Mouse (Mus musculus) cerebellum, postnatal 14 days (tissue): ENCODE results near the gene Cbx6.

Experiments
- DNase-seq, 2 experiments: peaks; one replicate each; pipeline ENCODE4 v3.0.0; 2021; ENCODE audit warnings: mixed read lengths in 2 of 2

The Cbx6 gene

DNA sequence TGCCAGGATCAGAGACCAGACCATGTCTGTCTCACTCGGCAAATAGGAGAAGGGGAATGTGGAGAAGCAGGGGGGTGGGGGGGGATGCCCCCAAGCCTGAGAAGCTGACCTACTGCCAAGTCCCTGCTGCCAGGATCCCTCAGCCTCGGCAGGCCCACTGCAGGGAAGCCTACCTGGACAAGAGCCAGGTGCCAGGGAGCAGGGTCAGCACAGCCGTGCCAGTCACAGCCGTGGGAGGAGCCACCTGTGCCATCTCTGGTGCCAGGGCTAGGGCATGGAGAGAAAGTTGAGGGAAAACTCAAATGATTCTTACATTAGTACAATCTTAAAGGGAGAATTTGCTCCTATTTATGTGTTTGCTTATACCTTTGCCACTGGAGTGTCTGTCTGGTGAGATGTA lies 32.2 kb downstream of the Cbx6 start:
- DNase-seq, result peak; percentile 75 to 85

DNA sequence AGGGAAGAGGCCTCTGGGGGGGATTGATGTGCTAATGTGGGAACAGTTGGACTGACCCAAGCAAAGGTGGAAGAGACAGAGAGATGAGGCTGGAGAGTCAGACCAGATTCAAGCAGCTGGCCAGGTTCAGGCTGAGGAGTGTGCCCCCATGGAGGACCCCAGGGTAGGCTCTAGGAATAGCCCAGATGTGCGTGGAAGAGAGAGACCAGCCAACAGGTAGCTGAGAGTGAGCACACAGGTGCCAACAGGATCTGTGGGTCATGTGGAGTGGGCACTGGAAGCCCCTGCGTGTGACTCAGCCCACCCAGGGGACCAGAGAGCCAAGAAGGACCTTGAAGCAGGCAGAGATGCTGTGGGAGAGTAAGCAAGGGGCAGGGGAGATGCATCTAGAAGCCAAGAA lies 32.8 kb downstream of the Cbx6 start:
- DNase-seq, result no peak

DNA sequence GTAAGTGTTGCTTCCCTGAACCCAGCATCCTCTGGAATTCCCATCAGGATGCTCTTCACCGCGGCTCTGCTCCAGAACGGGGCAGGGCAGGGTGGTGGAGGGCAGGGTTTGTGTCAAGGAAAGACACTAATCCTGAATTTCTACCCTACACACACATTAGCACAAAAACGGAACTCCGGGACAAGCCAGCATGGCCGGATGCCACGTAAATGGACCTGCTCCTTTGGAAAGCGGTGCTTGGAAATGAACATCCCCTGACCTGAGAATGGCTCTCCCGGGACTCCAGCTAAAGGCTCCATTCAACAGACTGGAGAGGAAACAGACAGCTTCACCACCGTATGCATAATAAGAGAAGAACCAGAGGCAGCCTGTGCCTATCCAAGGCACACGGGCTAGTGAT lies 33.8 kb downstream of the Cbx6 start:
- no peak for DNase-seq

DNA sequence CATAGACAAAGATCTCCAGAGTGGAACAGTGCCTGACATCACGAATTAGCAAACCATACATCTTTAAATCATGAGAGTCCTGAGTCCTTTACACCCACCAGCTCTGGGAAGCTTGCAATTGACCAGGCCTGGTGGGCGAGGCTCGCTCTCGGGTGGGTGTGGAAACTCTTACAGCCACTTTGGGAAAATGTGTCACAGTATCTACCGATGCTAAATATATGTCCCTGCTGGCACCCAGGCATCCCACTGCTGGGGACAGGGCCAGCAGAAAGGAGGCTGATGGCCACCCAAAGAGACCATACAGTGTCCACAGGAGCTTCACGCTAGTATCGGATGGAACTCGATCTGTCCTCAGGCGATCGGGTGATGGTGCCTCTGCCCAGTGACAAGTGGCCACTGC lies 35.9 kb downstream of the Cbx6 start:
- DNase-seq, result no peak

DNA sequence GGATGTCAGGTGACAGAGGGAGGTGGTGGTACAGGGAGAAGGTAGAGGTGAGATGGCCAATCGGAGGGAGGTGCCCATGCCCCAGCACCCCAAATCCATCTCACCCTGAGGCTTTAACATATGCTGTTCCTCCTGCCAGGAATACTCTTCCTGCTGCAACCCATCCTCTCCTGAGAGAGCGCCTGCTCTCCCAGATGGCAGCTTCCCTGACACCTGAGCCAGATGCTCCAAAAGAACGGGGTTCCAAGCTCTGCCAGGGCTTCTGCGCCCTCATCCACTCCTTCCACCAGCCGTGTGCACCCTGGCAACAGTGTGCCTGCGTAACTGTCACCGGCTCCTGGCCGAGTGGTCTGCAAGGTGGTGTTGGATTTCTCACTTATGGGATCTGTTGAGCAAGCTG lies 36.8 kb downstream of the Cbx6 start:
- no peak for DNase-seq

DNA sequence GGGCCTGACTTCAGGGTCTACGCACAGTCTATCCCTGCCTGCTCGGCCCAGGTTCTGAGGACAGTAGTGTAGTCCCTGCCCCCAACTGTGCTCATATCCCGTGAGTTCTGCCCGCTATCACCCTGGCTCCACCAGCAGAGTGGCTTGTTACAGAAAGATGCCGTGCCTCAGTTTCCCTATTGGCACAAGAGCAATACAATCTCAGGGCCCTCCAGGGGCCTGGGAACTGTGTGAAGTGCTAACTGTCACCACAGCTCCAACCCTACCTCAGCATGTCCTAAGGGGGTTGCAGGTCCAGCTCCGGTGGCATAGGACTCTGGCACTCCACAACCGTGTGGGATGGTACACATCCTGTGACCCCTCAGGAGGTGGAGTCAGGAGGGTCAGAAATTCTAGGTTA lies 37.4 kb downstream of the Cbx6 start:
- DNase-seq, result no peak

DNA sequence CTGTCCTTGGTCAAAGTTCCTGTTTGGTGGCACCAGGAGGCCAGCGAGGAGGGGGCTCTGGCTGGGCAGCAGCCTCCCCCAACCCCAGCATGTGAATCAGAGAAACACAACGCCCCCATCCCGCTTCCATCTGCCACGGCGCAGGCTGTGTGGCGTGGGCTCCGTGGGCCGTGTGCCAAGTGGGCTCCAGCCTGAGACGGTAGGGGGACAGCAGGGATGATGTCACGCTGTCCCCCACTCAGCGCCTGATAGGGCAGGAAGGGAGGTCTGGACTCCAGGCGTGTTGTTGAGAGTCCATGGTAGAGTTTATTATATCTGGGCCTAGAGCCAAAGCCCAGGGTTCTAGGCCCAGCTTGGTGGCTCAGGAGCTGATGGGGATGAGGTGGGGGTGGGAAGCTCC lies 38.2 kb downstream of the Cbx6 start:
- peak; percentile 62 to 71 for DNase-seq

DNA sequence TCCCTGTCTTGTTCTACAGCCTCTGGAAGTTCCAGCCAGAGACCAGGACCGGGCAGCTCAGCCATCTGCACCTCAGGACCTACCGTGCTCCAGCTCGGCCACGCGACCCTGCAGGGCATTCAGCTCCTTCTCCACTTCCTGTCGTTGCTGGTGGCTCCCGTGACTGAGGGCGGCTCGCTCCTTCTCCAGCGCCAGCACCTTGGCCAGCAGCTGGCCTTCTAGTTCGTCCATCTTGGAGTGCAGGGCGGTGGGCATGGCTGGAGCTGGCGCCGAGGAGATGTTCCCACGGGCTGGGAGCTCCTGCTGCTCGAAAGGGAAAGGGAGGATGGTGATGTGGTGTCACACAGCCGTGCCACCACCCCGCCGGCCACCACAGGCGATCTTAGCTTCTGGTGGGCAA lies 40.3 kb downstream of the Cbx6 start:
- DNase-seq, result no peak

DNA sequence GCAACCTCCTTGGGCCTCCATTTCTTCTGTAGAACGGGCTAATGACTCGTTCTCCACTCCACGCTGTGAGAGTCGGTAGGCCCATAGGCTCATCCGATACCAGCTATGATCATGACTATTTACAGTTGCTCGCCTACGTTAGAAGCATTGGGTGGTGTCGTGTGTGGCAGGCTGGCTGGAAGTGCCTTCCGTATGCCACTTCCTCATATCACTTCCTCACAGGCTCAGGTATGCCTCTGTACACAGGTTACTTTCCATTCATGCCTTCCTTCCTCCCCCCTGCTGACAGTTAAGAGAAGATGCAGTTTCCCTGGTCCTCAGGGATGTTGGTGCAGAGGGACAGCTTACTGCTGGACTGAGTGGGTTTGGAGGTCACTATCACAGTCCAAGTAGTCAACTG lies 41.4 kb downstream of the Cbx6 start:
- DNase-seq, result peak in 1 of 2 experiments; percentile 6

DNA sequence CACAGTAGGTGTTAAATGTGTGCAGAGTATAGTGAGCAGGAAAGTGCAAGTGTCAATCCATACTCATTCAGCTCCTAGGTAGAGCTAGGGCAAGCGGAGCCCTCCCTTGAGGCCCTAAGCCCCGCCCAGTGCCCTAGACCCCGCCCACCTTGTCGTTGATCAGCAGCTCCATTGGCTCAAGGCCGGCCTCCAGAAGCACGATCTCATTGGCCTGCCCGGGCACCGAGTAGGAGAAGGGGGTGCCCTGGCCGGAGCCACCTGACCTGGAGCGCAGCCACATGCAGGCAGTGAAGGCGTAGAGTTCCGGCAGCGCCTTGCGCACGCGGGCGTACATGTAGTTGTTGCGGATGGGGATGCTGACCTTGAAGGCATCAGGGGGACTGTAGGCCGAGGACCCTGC lies 42.0 kb downstream of the Cbx6 start:
- DNase-seq, result peak in 1 of 2 experiments; percentile 75

DNA sequence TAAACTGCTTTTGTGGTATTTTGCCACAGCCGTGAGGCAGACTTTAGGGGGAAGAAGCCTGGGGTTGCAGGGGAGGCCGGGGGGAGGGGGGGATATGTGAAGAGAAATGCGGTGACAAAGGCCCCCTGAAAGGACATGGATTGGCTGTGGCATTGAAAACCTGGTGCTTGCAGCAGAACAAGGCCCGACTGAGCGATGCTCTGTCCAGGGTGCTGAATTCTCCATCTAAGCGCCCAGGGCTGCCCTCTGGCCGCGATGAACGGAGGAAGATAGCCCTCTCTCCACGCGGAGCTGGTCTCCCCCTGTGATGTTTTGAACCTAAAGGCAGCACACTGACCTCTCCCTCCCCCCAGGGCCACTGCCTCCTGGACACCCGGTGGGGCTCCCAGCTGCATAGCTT lies 43.0 kb downstream of the Cbx6 start:
- DNase-seq, result no peak

DNA sequence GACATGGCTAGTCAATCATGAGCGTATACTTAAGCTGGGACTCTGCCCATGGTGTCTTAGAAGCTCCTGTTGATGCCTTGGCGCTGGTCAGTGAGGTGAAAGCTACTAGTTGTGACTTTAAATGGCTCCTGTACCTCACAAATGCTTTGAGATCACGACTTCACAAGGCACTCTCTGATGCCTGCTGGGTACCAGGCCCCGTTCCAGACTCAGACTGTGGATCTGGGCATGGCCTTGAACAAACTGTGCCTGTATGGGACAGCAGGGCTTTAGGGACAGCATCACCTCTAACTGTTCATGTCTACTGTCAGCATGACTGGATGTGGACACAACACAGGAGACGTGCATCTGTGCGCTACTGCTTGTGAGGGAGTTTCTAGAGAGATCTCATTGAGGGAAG lies 43.6 kb downstream of the Cbx6 start:
- DNase-seq, result peak; percentile 63 to 73

DNA sequence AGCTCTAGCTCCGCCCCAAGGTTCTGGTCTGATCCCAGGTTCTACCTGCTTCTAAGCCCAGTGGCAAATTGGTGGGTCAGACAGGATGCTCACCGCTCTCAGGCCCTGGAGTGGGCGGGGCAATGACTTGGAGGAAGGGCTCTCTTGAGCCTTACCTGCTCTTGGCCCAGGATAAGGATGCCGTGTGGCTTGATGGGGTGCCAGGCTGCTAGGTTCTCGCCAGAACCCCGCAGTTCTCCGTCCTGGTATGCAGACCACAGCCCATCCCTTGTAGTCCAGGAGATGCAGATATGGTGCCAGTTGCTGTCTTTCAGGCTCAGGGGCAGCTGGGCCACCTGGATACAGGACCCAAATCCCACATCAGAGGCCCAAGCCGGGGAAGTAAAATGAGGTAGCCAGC lies 44.4 kb downstream of the Cbx6 start:
- DNase-seq, result peak; percentile 53 to 66

DNA sequence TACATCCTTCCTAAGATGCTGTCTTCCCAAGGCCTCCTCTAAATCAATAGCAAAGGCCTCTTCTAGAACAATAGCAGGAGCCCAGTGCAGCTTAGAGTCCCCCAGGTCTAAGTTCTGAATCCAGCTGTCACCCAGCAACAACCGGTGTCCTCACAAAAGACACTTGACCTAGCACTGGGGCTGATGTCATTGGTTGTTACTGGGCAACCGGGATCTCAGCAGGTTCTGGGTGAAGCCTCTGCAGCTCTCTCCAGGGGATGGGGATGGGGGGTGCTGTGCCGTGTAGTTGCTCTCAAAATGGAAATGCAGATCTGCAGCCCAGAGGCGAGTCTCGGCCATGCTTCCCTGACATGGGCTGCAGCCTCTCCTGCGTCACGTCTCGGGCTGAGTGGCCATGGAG lies 46.7 kb downstream of the Cbx6 start:
- DNase-seq, result peak; percentile 7 to 20

DNA sequence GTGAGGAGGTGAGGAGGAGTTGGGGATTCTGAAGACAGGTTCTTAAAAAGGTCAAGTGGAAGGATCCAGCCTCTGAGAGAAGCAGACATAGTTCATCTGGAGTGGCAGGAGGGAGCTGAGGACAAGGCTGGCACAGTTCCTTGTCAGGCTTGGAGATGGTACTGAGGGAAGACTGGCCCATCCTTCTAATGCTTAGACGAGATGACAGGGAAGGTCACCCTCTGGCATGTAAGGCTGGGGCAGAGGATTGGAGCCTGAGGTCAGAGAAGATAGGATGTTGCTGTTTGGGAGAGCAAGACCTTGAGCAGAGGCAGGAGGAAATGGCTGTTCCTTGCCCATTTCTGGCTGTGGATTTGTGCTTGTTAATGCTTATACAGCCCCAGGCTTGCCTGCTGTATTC lies 49.4 kb downstream of the Cbx6 start:
- peak in 1 of 2 experiments; percentile 43 for DNase-seq

DNA sequence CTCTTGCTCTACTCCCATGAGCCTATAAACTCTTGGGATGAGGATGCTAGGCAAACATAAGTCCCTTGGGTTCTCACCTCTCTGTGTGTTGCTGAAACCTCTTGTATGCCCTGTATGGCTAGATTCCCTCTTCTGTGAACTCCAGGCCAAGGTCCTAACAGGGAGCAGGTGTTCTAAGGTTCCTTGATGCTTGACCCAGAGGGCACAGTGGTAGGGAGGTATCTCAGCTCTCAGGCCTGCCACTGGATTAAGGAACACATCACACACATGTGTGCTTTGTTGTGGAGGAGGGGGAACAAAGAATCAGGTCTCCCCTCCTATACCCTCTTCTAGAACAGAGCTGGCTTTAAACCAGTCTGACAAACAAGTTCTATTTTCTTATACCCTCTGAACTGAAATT lies 56.7 kb downstream of the Cbx6 start, which contains the start of gene Dnal4:
Dnal4 (minus strand) TSS at position 101 of the 400 bp plus-strand sequence.
- DNase-seq, result no peak

DNA sequence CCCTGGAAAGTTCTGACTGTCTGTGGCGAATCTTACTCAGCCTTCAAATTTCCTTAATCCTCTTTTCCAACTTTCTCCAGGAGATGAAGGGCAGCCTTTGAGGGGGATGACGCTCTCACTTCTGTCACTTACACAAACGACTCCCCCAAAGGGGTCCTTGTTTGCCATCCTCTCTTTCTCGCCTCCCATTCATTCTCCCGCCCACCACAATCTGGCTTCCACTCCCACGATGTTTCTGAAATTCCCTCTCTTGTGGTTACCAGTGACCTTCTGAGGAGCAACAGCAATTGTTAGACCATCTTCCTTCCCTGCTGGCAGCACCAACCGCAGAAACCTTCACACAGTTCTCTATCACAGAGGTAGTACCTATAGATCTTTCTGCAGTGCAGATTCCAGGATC lies 58.8 kb downstream of the Cbx6 start:
- DNase-seq, result no peak

DNA sequence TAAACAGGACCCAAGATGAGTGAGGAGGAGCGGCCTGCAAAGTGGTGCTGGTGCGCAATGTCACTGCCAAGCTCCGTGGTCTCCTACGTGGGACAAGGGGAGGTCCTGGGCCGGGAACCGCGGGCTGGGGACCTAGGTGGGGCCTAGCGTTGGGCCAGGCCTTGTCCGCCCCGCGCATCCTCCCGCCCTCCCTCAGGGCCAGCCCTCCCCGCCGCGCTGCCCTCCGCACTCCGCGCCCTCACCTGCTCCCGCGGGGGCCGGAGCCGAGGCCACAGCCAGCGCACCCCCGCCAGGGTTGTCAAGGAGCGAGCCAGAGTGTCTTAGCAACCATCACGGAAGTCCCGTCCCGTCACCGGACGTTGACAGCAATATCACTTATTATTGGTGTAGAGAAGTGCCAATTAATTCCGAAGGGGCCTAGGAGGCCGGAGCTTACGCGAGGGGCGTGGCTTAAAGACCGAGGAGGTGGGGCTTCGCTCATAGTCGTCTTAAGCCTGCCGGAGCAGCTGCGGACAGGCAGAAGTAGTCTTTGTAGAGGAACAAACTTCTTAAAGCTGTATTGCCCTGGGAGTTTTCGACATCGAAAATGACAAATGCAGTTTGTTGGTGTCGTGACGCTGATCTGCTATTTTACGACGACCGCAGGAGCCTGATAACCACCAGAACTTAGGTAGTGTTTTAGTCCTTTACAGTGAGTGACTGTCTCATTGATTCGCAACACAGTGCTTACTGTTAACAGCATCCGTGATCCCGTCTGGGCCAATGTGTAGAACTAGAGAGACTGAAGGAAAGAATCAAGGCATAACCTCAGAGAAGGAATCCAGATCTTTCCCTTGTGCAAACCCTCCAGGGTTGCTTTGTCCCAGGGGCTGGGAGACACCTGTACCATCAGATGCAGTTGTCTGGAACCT lies 60.1 kb downstream of the Cbx6 start:
- peak; percentile 96 to 97 for DNase-seq
